Mouse (Mus musculus): ENCODE measurements around the gene Mettl26. TPM values are rescaled to one million over a fixed set of nuclear protein-coding genes. Genes with fewer than 3 reads are reported as not detected.
"Not testable (repeated sequence)": the region's sequence is repeated elsewhere in the genome, so short reads cannot be mapped to it uniquely, and the experiment has no call there.

Mettl26 gene
- polyA plus RNA-seq, 1 experiment from 2014 or later: 45.7 TPM

DNA sequence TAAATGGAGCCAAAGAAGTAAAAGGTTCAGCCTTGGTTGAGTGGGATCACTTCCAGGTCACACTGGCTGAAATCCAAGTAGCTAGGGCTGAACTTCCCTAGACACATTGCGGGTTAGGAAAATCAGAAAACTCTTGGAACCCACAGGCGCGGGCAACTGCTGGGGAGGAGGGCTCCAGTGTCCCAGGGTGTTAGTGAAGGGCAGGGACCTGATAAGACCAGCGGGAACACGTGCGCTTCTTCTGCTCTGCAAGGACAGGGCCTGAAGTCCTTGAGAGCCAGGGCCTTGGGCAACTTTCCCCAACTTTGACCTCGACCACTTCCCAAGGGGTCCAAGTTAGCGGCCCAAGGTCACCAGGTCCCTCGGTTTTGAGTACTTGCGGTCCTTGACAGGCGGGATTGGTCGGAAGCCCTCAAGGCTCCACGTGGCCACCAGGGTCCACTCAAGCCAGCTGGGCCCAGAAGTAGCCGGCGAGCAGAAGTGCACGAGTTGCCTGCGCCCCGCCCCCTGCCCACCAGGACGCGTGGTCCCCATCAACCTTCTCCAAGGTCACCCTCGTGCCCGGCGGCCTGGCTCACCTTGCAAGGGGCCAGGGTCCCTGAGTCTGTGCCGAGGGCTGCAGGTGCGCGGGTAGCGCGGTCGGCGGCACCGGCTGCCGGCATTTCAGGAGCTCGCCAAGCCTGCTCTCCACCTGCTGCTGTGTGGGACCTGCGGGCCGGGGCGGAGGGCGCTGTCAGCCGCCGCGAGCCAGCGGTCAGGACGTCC is 6.9 kb upstream of the Mettl26 start:
- Histone ChIP-seq H3K4me1 (ENCODE audit: insufficient read depth) (0 out of 2 replicates have a peak, but pooled peaks cover 3% of the 10 kb centered on the region), H3K9me3 (ENCODE audit: low read depth, low read length) (no peaks in the 10 kb centered on the region), H3K4me3 (ENCODE audit: low read depth, low read length) (peak overlapping the region; percentile 80), H3K4me2 (peak overlapping the region; percentile 98), H3K27me3 (ENCODE audit: insufficient read depth, low read length) (no peaks in the 10 kb centered on the region), H3K9ac (peak overlapping the region; percentile 56), H3K27ac (ENCODE audit: low read depth) (peak overlapping the region; percentile 48; the same call in 1 of the 2 replicates), H3K36me3 (ENCODE audit: insufficient read depth) (no peaks in the 10 kb centered on the region)
- DNase-seq (peak; percentile 42), ATAC-seq (ENCODE audit: insufficient read depth) (peak; percentile 36)
- WGBS: under 1% methylated on average over 40 of the region's 42 CpGs
- no peak for TF ChIP-seq CTCF (IDR thresholded peaks at IDR 0.05; ENCODE audit: low read depth)

DNA sequence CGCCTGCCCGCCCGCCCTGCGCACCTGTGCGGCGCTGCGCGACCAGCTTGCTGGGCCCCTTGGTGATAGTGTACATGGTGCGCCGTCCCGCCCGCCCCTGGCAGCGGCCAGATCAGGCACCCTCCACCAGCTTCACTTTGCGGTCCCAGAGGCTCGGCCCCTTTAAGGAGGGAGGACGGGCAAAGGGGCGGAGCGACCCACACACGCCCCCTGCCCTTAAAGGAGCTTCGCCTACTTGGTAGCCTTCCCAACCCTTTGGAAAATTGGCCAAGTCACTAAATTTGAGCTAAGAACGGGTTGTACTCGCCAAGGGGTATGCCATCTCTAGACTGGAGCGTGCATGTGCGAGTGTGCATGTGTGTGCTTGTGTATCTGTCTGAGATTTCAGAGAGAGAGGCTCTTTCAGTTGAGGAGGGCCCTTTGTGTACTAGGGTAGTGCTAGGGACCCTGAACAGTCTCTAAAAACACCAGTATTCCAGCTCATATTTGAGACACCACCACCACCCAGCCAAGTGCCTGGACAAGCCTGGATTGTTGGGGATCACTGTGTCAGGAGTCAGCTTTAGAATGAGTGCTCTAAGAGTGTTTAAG is 6.2 kb upstream of the Mettl26 start, which contains the start of gene Mcrip2:
Gene Mcrip2 (minus strand): TSS at position 164 of the 591 bp plus-strand sequence.
- H3K36me3 ChIP-seq (ENCODE audit: insufficient read depth): no peaks in the 10 kb centered on the region
- H3K9ac ChIP-seq: peak within 1 kb of the TSS; percentile 56
- peak; percentile 26; the same call in 1 of the 2 replicates for TF ChIP-seq CTCF (IDR thresholded peaks at IDR 0.05; ENCODE audit: low read depth)
- H3K4me1 ChIP-seq (ENCODE audit: insufficient read depth): 0 out of 2 replicates have a peak, but pooled peaks cover 3% of the 10 kb centered on the region
- DNase-seq (peak; percentile 90), ATAC-seq (ENCODE audit: insufficient read depth) (peak; percentile 91)
- no peaks in the 10 kb centered on the region for H3K9me3 ChIP-seq (ENCODE audit: low read depth, low read length)
- no peaks in the 10 kb centered on the region for H3K27me3 ChIP-seq (ENCODE audit: insufficient read depth, low read length)
- peak within 1 kb of the TSS; percentile 80 for H3K4me3 ChIP-seq (ENCODE audit: low read depth, low read length)
- peak within 1 kb of the TSS; percentile 48; the same call in 1 of the 2 replicates for H3K27ac ChIP-seq (ENCODE audit: low read depth)
- peak within 1 kb of the TSS; percentile 98 for H3K4me2 ChIP-seq
- under 1% methylated on average over 24 of the region's 24 CpGs for WGBS

DNA sequence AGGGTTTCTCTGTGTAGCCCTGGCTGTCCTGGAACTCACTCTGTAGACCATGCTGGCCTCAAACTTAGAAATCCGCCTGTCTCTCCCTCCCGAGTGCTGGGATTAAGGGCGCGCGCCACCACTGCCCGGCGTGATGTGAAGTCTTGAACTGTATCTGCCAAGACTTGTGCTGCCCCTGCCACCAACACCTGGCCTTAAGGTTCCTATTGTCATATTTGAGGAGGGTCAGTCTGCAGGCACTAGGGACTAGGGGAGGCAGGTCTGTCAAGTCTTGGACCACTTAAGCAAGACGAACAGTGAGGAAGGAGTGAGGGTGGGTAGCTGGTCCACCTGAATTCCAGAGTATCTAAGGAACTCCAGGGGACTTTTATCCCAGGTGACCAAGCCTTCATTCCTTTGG is 5.4 kb upstream of the Mettl26 start:
- WGBS: 81% methylated on average over 8 of the region's 8 CpGs
- DNase-seq (no peak), ATAC-seq (ENCODE audit: insufficient read depth) (no peak)
- Histone ChIP-seq H3K36me3 (ENCODE audit: insufficient read depth) (no peaks in the 10 kb centered on the region), H3K9me3 (ENCODE audit: low read depth, low read length) (no peaks in the 10 kb centered on the region), H3K4me2 (no peak overlapping the region), H3K27me3 (ENCODE audit: insufficient read depth, low read length) (no peaks in the 10 kb centered on the region), H3K4me3 (ENCODE audit: low read depth, low read length) (no peak overlapping the region), H3K4me1 (ENCODE audit: insufficient read depth) (0 out of 2 replicates have a peak, but pooled peaks cover 8% of the 10 kb centered on the region), H3K27ac (ENCODE audit: low read depth) (no peak overlapping the region), H3K9ac (no peak overlapping the region)
- TF ChIP-seq CTCF (IDR thresholded peaks at IDR 0.05; ENCODE audit: low read depth): no peak

DNA sequence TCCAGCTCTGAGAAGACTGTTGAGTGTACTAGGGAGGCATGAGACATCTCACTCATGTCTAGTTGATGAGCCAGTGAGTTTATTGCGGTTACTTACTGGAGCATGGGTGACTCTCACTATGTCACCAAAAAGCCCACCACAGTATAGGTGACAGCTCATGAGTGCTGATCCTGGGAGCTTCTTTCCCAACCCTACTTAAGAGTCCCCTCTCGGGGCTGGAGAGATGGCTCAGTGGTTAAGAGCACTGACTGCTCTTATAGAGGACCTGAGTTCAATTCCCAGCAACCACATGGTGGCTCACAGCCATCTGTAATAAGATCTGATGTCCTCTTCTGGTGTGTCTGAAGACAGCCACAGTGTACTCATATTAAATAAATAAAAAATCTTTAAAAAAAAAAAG is 4.9 kb upstream of the Mettl26 start:
- ATAC-seq (ENCODE audit: insufficient read depth) (no peak), DNase-seq (no peak)
- no peak overlapping the region for H3K4me2 ChIP-seq
- no peak overlapping the region for H3K4me3 ChIP-seq (ENCODE audit: low read depth, low read length)
- no peak overlapping the region for H3K9ac ChIP-seq
- H3K9me3 ChIP-seq (ENCODE audit: low read depth, low read length): no peaks in the 10 kb centered on the region
- no peak for TF ChIP-seq CTCF (IDR thresholded peaks at IDR 0.05; ENCODE audit: low read depth)
- H3K4me1 ChIP-seq (ENCODE audit: insufficient read depth): 0 out of 2 replicates have a peak, but pooled peaks cover 8% of the 10 kb centered on the region
- no peaks in the 10 kb centered on the region for H3K27me3 ChIP-seq (ENCODE audit: insufficient read depth, low read length)
- no peaks in the 10 kb centered on the region for H3K36me3 ChIP-seq (ENCODE audit: insufficient read depth)
- 81% methylated on average over 2 of the region's 2 CpGs for WGBS
- H3K27ac ChIP-seq (ENCODE audit: low read depth): no peak overlapping the region

DNA sequence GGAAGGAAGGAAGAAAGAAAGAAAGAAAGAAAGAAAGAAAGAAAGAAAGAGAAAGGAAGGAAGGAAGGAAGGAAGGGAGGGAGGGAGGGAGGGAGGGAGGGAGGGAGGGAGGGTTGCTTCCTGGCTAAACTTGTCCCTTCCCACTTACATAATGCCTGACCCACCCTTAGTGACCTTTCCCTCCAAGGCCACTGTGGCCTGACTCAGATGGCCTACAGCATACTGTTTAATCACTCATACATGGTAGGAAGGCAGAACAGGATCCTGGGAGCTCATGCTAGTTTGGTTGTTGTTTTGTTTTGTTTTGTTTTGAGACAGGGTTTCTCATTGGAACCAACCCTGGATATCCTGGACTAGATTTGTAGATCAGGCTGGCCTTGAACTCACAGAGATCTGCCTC is 3.3 kb upstream of the Mettl26 start:
- not testable (repeated sequence) for H3K27me3 ChIP-seq (ENCODE audit: insufficient read depth, low read length); H3K9ac ChIP-seq; H3K9me3 ChIP-seq (ENCODE audit: low read depth, low read length); H3K4me3 ChIP-seq (ENCODE audit: low read depth, low read length); DNase-seq; ATAC-seq (ENCODE audit: insufficient read depth); H3K4me2 ChIP-seq; H3K27ac ChIP-seq (ENCODE audit: low read depth); H3K36me3 ChIP-seq (ENCODE audit: insufficient read depth)
- peaks cover 15% of the 10 kb centered on the region; the same call in 1 of the 2 replicates for H3K4me1 ChIP-seq (ENCODE audit: insufficient read depth)

GRCm38 (mm10) chr17:25872676-25873075 is 2.2 kb upstream of the Mettl26 start:
- 79% methylated on average over 3 of the region's 3 CpGs for WGBS
- Histone ChIP-seq H3K27me3 (ENCODE audit: insufficient read depth, low read length) (no peaks in the 10 kb centered on the region), H3K4me2 (no peak overlapping the region), H3K4me3 (ENCODE audit: low read depth, low read length) (no peak overlapping the region), H3K9ac (no peak overlapping the region), H3K9me3 (ENCODE audit: low read depth, low read length) (no peaks in the 10 kb centered on the region), H3K36me3 (ENCODE audit: insufficient read depth) (0 out of 2 replicates have a peak, but pooled peaks cover 2% of the 10 kb centered on the region), H3K4me1 (ENCODE audit: insufficient read depth) (peaks cover 15% of the 10 kb centered on the region; the same call in 1 of the 2 replicates), H3K27ac (ENCODE audit: low read depth) (no peak overlapping the region)
- TF ChIP-seq CTCF (IDR thresholded peaks at IDR 0.05; ENCODE audit: low read depth): no peak
- no peak for ATAC-seq (ENCODE audit: insufficient read depth)
- no peak for DNase-seq
